Mouse (Mus musculus): ENCODE data around the gene Lamc1. TPM values are rescaled to one million over a fixed set of nuclear protein-coding genes. Genes with fewer than 3 reads are reported as not detected.
"Not testable (repeated sequence)": the region's sequence is repeated elsewhere in the genome, so short reads cannot be mapped to it uniquely, and the experiment has no call there.

The Lamc1 gene
- polyA plus RNA-seq, 1 experiment from 2014 or later, result 28.1 TPM

DNA sequence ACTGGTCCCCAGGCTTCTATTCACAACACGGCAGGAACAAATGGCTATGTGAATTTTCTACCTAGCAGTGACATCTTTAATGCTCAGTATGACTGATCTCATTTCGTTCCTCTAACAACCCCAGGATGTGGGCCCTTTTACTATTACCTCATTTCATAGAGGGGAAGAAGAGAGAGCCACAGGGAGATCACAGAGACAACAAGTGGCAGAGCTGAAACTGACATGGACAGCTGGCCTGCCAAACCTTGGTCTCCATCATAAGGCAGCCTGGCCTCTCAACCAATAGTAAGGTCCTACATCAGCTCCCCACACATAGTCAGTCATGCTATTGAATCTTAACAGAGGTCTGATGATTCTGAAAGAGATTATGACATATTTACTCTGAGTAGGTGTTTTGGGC, 12.4 kb upstream of the Lamc1 start:
- 89% methylated on average over 2 of the region's 2 CpGs for WGBS
- no peak for ATAC-seq (ENCODE audit: low FRiP score)

DNA sequence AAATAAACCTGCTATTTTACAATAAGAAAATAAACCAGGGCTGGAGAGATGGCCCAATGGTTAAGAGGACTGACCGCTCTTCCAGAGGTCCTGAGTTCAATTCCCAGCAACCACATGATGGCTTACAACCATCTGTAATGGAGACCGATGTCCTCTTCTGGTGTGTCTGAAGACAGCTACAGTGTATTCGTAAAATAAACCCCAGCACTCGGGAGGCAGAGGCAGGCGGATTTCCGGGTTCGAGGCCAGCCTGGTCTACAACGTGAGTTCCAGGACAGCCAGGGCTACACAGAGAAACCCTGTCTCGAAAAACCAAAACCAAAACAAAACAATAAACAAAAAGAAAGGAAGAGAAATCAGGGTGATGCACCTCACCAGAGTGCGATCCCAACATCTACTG, 2.9 kb upstream of the Lamc1 start:
- H3K27me3 ChIP-seq (ENCODE audit: control insufficient read depth, insufficient read depth, low read length), result not testable (repeated sequence)
- 96% methylated on average over 10 of the region's 10 CpGs for WGBS

More for the DNA sequence above, 12.4 kb upstream of the Lamc1 start:
- no peak overlapping the region for H3K4me3 ChIP-seq (replicated peaks; ENCODE audit: low read length)
- H3K9ac ChIP-seq, result no peak overlapping the region
- no peaks in the 10 kb centered on the region for H3K4me1 ChIP-seq (replicated peaks; ENCODE audit: control insufficient read depth, insufficient read depth, low read length)
- DNase-seq (ENCODE audit: low spot score), result no peak
- H3K36me3 ChIP-seq (replicated peaks; ENCODE audit: control insufficient read depth, insufficient read depth), result no peaks in the 10 kb centered on the region
- H3K27me3 ChIP-seq (ENCODE audit: control insufficient read depth, insufficient read depth, low read length), result no peaks in the 10 kb centered on the region
- no peaks in the 10 kb centered on the region for H3K9me3 ChIP-seq (ENCODE audit: control insufficient read depth, low read length)
- H3K4me2 ChIP-seq (replicated peaks), result no peak overlapping the region
- H3K27ac ChIP-seq, result no peak overlapping the region

DNA sequence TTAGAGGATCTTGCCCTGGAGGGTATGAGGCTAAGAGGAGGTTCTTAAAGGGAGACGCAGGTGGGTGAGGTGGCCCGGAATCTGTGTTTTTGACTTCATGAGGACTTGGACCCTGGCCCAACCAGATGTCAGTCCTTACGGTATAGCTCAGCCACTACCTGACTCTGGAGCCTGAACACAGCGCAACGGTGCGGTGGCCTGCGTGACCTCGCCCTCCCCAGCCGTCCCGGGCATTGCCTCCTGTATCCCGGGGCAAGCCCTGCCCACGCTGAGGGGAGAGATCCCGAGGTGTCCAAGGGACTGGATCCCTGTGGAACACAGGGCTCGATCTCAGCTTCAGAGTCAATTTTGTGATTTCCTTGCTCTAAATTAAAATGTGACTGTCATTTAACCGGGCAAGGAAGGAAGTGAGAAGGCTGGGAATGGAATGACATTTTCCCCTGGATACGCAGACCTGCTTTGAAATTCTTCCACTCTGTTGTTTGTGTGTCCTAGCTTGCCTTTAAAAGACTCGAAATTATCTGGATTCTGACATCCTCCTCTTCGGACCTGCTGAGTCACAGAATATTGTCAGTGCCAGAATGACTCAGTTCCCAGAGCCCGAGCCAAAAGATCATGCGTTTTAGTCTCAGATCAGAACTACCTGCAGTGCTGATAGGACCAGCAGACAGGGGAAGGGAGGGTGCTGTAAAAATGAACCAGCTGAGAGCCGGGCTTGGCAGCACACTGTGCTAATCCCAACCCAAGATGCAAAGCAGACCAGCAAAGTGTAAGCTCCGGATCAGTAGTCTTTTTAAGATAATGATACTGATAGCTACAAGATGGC, 923 bp upstream of the Lamc1 start:
- Histone ChIP-seq H3K27ac (peak overlapping the region; percentile 87), H3K9ac (peak overlapping the region; percentile 93), H3K4me3 (replicated peaks; ENCODE audit: low read length) (peak overlapping the region; percentile 98), H3K9me3 (ENCODE audit: control insufficient read depth, low read length) (no peaks in the 10 kb centered on the region), H3K4me1 (replicated peaks; ENCODE audit: control insufficient read depth, insufficient read depth, low read length) (peaks cover 23% of the 10 kb centered on the region), H3K4me2 (replicated peaks) (peak overlapping the region; percentile 99), H3K27me3 (ENCODE audit: control insufficient read depth, insufficient read depth, low read length) (no peaks in the 10 kb centered on the region), H3K36me3 (replicated peaks; ENCODE audit: control insufficient read depth, insufficient read depth) (no peaks in the 10 kb centered on the region)
- ATAC-seq (ENCODE audit: low FRiP score) (peak; percentile 57), DNase-seq (ENCODE audit: low spot score) (peak; percentile 37)
- WGBS, result 8% methylated on average over 22 of the region's 22 CpGs

More for the DNA sequence above, 2.9 kb upstream of the Lamc1 start:
- ATAC-seq (ENCODE audit: low FRiP score); H3K27ac ChIP-seq; H3K9me3 ChIP-seq (ENCODE audit: control insufficient read depth, low read length); H3K4me3 ChIP-seq (replicated peaks; ENCODE audit: low read length); DNase-seq (ENCODE audit: low spot score); H3K36me3 ChIP-seq (replicated peaks; ENCODE audit: control insufficient read depth, insufficient read depth); H3K4me2 ChIP-seq (replicated peaks); H3K9ac ChIP-seq: not testable (repeated sequence)
- peaks cover 11% of the 10 kb centered on the region for H3K4me1 ChIP-seq (replicated peaks; ENCODE audit: control insufficient read depth, insufficient read depth, low read length)

GRCm38 (mm10) chr1:153331796-153332443, 666 bp downstream of the Lamc1 start:
- peak overlapping the region; percentile 93 for H3K9ac ChIP-seq
- no peaks in the 10 kb centered on the region for H3K27me3 ChIP-seq (ENCODE audit: control insufficient read depth, insufficient read depth, low read length)
- peaks cover 23% of the 10 kb centered on the region for H3K4me1 ChIP-seq (replicated peaks; ENCODE audit: control insufficient read depth, insufficient read depth, low read length)
- no peak for DNase-seq (ENCODE audit: low spot score)
- under 1% methylated on average over 42 of the region's 42 CpGs for WGBS
- H3K9me3 ChIP-seq (ENCODE audit: control insufficient read depth, low read length), result no peaks in the 10 kb centered on the region
- peak; percentile 59 for ATAC-seq (ENCODE audit: low FRiP score)
- peak overlapping the region; percentile 99 for H3K4me2 ChIP-seq (replicated peaks)
- peak overlapping the region; percentile 98 for H3K4me3 ChIP-seq (replicated peaks; ENCODE audit: low read length)
- H3K27ac ChIP-seq, result peak overlapping the region; percentile 87
- no peaks in the 10 kb centered on the region for H3K36me3 ChIP-seq (replicated peaks; ENCODE audit: control insufficient read depth, insufficient read depth)

- H3K4me1 ChIP-seq (replicated peaks; ENCODE audit: control insufficient read depth, insufficient read depth, low read length), result peaks cover 23% of the 10 kb centered on the region
- peak overlapping the region; percentile 98 for H3K4me3 ChIP-seq (replicated peaks; ENCODE audit: low read length)
- 4% methylated on average over 4 of the region's 4 CpGs for WGBS
Measured at GRCm38 (mm10) chr1:153331206-153331605, 1.4 kb downstream of the Lamc1 start.

DNA sequence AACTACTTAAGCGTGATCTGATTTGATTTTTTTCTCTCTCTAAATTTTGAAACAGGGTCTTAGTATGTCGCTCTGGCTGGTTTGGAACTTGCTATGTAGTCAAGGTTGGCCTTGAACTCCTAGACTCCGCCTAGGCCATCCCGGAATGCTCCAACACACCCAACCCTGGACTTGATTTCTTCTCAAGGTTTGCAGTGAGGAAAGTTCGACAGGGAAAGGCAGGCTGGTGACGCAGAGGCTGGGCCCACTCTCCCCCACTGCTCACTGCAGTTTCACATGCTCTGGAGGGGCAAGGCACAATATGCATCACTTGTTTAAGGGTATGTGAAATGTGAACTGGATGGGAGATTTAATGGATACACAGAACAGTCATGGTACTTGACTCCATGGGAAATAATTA, 3.3 kb downstream of the Lamc1 start:
- no peak overlapping the region for H3K9ac ChIP-seq
- no peak overlapping the region for H3K4me3 ChIP-seq (replicated peaks; ENCODE audit: low read length)
- H3K36me3 ChIP-seq (replicated peaks; ENCODE audit: control insufficient read depth, insufficient read depth), result no peaks in the 10 kb centered on the region
- H3K27me3 ChIP-seq (ENCODE audit: control insufficient read depth, insufficient read depth, low read length), result no peaks in the 10 kb centered on the region
- DNase-seq (ENCODE audit: low spot score), result no peak
- 86% methylated on average over 6 of the region's 6 CpGs for WGBS
- 0 out of 2 replicates have a peak overlapping the region, but pooled peaks have one; percentile 5 for H3K4me2 ChIP-seq (replicated peaks)
- peaks cover 23% of the 10 kb centered on the region for H3K4me1 ChIP-seq (replicated peaks; ENCODE audit: control insufficient read depth, insufficient read depth, low read length)
- ATAC-seq (ENCODE audit: low FRiP score), result no peak
- no peaks in the 10 kb centered on the region for H3K9me3 ChIP-seq (ENCODE audit: control insufficient read depth, low read length)
- H3K27ac ChIP-seq, result no peak overlapping the region

More at GRCm38 (mm10) chr1:153331206-153331605, 1.4 kb downstream of the Lamc1 start:
- Histone ChIP-seq H3K27ac (no peak overlapping the region), H3K36me3 (replicated peaks; ENCODE audit: control insufficient read depth, insufficient read depth) (no peaks in the 10 kb centered on the region), H3K27me3 (ENCODE audit: control insufficient read depth, insufficient read depth, low read length) (no peaks in the 10 kb centered on the region), H3K9me3 (ENCODE audit: control insufficient read depth, low read length) (no peaks in the 10 kb centered on the region), H3K9ac (peak overlapping the region; percentile 93), H3K4me2 (replicated peaks) (peak overlapping the region; percentile 99)
- DNase-seq (ENCODE audit: low spot score), result no peak
- no peak for ATAC-seq (ENCODE audit: low FRiP score)

GRCm38 (mm10) chr1:153327063-153327462, 5.5 kb downstream of the Lamc1 start:
- H3K9me3 ChIP-seq (ENCODE audit: control insufficient read depth, low read length), result no peaks in the 10 kb centered on the region
- DNase-seq (ENCODE audit: low spot score), result no peak
- no peaks in the 10 kb centered on the region for H3K36me3 ChIP-seq (replicated peaks; ENCODE audit: control insufficient read depth, insufficient read depth)
- H3K9ac ChIP-seq, result no peak overlapping the region
- ATAC-seq (ENCODE audit: low FRiP score), result no peak
- H3K27me3 ChIP-seq (ENCODE audit: control insufficient read depth, insufficient read depth, low read length), result no peaks in the 10 kb centered on the region
- 91% methylated on average over 4 of the region's 4 CpGs for WGBS
- no peak overlapping the region for H3K27ac ChIP-seq
- no peak overlapping the region for H3K4me3 ChIP-seq (replicated peaks; ENCODE audit: low read length)
- H3K4me1 ChIP-seq (replicated peaks; ENCODE audit: control insufficient read depth, insufficient read depth, low read length), result peaks cover 23% of the 10 kb centered on the region
- no peak overlapping the region for H3K4me2 ChIP-seq (replicated peaks)

DNA sequence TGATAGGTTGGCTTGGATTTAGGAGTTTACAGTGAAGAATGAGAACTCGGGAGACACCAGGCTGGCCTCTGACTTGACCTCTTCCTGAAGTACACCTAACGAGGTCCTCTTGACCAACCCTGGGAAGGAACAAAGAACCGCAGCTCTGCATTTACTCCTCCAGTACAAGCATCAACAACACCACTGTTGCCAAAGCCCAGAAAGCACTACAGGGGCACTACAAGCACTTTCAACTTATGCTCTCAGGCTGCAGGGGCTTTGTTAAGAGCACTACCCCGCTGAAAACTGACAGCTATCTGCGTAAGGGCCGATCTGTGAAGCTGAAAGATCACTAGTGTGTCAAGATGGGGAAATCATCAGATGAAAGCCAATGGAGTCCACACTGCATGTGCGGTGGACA, 6.4 kb downstream of the Lamc1 start:
- Histone ChIP-seq H3K4me3 (replicated peaks; ENCODE audit: low read length) (no peak overlapping the region), H3K27ac (no peak overlapping the region), H3K9me3 (ENCODE audit: control insufficient read depth, low read length) (no peaks in the 10 kb centered on the region), H3K36me3 (replicated peaks; ENCODE audit: control insufficient read depth, insufficient read depth) (no peaks in the 10 kb centered on the region), H3K27me3 (ENCODE audit: control insufficient read depth, insufficient read depth, low read length) (no peaks in the 10 kb centered on the region), H3K9ac (no peak overlapping the region), H3K4me2 (replicated peaks) (no peak overlapping the region), H3K4me1 (replicated peaks; ENCODE audit: control insufficient read depth, insufficient read depth, low read length) (peaks cover 18% of the 10 kb centered on the region)
- ATAC-seq (ENCODE audit: low FRiP score) (no peak), DNase-seq (ENCODE audit: low spot score) (no peak)
- WGBS, result 83% methylated on average over 7 of the region's 7 CpGs

DNA sequence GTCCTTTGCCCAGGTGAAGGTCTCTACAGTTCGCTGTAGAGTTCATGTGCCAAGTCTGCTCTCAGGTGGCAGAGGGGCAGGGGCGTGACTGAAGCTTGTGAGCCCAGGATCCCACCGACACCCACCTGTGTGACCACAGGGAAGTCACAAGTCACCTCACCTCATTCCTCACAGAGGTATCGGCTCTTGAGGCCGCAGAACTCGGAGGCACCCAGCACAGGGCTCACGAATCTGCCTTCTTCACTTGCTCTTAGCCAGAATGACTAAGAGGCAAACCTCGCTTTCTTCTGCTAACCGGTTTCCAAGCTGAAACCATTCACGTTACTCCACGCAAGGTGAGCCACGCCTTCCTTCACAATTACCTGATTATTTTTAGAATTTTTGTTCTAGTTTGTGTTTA, 11.2 kb downstream of the Lamc1 start:
- Histone ChIP-seq H3K4me3 (replicated peaks; ENCODE audit: low read length) (no peak overlapping the region), H3K4me2 (replicated peaks) (no peak overlapping the region), H3K36me3 (replicated peaks; ENCODE audit: control insufficient read depth, insufficient read depth) (no peaks in the 10 kb centered on the region), H3K9ac (no peak overlapping the region), H3K27ac (no peak overlapping the region), H3K27me3 (ENCODE audit: control insufficient read depth, insufficient read depth, low read length) (no peaks in the 10 kb centered on the region), H3K9me3 (ENCODE audit: control insufficient read depth, low read length) (no peaks in the 10 kb centered on the region), H3K4me1 (replicated peaks; ENCODE audit: control insufficient read depth, insufficient read depth, low read length) (peaks cover 3% of the 10 kb centered on the region; the same call in 1 of the 2 replicates)
- ATAC-seq (ENCODE audit: low FRiP score), result no peak
- no peak for DNase-seq (ENCODE audit: low spot score)
- WGBS, result 85% methylated on average over 12 of the region's 12 CpGs

Measured in hindbrain, embryonic 14.5 days (tissue).